ENCODE assay signal across 17 mouse cellular contexts in the genomic region with DNA sequence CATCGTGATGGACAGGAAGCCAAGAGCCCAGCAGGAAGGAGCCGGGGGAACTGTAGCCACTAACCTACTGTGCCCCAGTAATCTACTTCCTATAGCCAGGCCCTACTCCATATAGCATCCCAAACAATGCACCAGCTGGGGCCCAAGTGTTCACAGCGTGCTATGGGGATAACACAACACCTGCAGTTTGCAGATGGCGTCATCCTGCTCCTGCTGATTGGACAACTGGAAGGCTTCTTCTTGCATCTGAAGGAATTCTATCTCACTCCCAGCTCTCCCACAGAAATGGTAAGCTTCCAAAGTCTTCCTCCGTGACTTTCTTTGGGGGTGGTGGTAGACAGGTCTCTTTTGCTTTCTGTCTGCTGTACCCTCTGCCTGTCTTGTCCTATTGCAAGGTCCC. TPM values are rescaled to one million over a fixed set of nuclear protein-coding genes. Genes with fewer than 3 reads are reported as not detected.
DNase-seq lines count a peak whose midpoint lies in the region; TF ChIP-seq lines count a peak whose summit lies in the region.
"Had no signal": no experiment of that assay in that cellular context is flagged by ENCODE, and none has a peak within 500 bp of the region (broad histone marks: within the 10 kb centered on the region; RNA-seq: fewer than 3 reads in every experiment).

No protein-coding gene starts in this region.

- DNase-seq in layer of hippocampus, adult 2 months (ENCODE audit: low spot score in 2 of 2), result no peak
- no peak for DNase-seq in layer of hippocampus, adult 9-10 months (ENCODE audit: low spot score)
- peak; percentile 42 to 52 for DNase-seq in left cerebral cortex, postnatal 36 days (ENCODE audit: low spot score in 2 of 2)
- no peak for DNase-seq in left cerebral cortex, postnatal 4 days
- peak; percentile 76 for DNase-seq in brain, adult 2 months (ENCODE audit: low read depth, low spot score)
- DNase-seq in right cerebral cortex, postnatal 36 days (ENCODE audit: low spot score in 2 of 2), result peak; percentile 31 to 35
- DNase-seq: adrenal gland, adult 2 months; adrenal gland, postnatal 25 days; cerebellum, adult 2 months; cerebellum, postnatal 10 days; forebrain, postnatal 0 days; gastrocnemius, postnatal 14 days; heart, postnatal 4 days had no signal

- intact Hi-C loops in left cerebral cortex, postnatal 36 days (cut with DNase I), result no loop called here
- intact Hi-C loops in left cerebral cortex, postnatal 4 days (cut with DNase I), result no loop called here

- no peak overlapping the region for H3K4me3 ChIP-seq in layer of hippocampus, adult 2 months
- H3K4me3 ChIP-seq: embryonic facial prominence, embryonic 10.5 days; forebrain, embryonic 13.5 days; heart, embryonic 13.5 days; hindbrain, embryonic 12.5 days had no signal

- no peak for TF ChIP-seq CTCF in layer of hippocampus, adult 2 months (conservative IDR thresholded peaks at IDR 0.05)

- peak overlapping the region; percentile 55 for H3K27ac ChIP-seq in layer of hippocampus, adult 2 months
- H3K27ac ChIP-seq: embryonic facial prominence, embryonic 10.5 days; forebrain, embryonic 13.5 days; heart, embryonic 13.5 days; hindbrain, embryonic 12.5 days had no signal

RNA-seq across cellular contexts. Expression of a gene that starts 13.8 kb away (rescaled TPM):
- 10 to 100 TPM; 20.9 to 26.6 TPM for total RNA-seq in layer of hippocampus, adult 2 months (2021)
- total RNA-seq in left cerebral cortex, postnatal 36 days (2021), result 1 to 10 TPM; 5.6 to 8.6 TPM
- total RNA-seq in left cerebral cortex, postnatal 4 days (2021), result 1 to 10 TPM; 2.1 to 2.7 TPM

Comparison
In these comparisons a context has a peak if more than half of its experiments do, and no peak if none do; other contexts are left out.
1. DNase-seq: peak in left cerebral cortex, postnatal 36 days (2 of 2), brain, adult 2 months (single experiment) and right cerebral cortex, postnatal 36 days (2 of 2); none in layer of hippocampus, adult 2 months (0 of 2), layer of hippocampus, adult 9-10 months (single experiment) and left cerebral cortex, postnatal 4 days (single experiment).